Mouse (Mus musculus): ENCODE results near the gene Arid1b.

GRCm38 (mm10) chr17:5089541-5089940 lies 95.4 kb downstream of the Arid1b start:
- TF ChIP-seq MYOG (IDR thresholded peaks at IDR 0.05; ENCODE audit: control insufficient read depth, extremely low read depth, insufficient read length), result no peak
- no peak for TF ChIP-seq CTCF (IDR thresholded peaks at IDR 0.05; ENCODE audit: control insufficient read depth, insufficient read depth, insufficient read length)
- no peak for TF ChIP-seq MYOD1 (IDR thresholded peaks at IDR 0.05; ENCODE audit: control insufficient read depth, insufficient read length, low read depth)
- TF ChIP-seq CEBPB (IDR thresholded peaks at IDR 0.05; ENCODE audit: low read depth), result no peak
